In the genomic region with DNA sequence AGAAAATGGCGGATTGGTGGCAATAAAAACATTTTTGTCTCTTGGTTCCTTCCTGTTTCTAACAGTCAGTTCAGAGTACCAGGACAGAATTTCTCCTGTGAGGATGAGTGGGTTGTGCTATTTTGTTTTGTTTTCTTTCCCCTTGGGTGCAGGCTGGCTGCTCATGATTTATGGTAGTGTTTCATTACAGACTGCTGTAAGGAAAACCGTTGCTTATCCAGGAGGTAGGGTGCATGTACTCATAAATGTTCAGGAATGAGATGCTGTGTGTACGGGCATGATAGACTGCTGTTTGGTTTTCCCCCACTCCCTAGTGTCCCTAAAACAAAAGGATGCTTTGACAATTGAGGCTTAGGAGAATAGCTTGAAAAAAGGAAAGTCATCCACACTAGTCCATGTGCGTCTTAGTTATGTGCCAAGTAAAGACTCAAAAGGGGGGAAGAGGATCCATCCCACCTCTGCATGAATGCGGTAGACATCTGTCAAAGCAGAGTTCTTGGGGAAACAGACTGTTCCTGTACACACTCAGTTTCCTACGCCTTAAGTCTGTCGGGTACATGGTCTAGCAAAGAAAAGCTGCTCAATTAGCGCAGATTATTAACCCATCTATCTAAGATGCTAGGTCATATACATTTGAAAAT, we compare ENCODE assay signal across 26 mouse cellular contexts.
DNase-seq lines count a peak whose midpoint lies in the region.
"Had no signal": no experiment of that assay in that cellular context is flagged by ENCODE, and none has a peak within 500 bp of the region (broad histone marks: within the 10 kb centered on the region; RNA-seq: fewer than 3 reads in every experiment).

No protein-coding gene starts in this region.

- H3K4me1 ChIP-seq in heart, embryonic 10.5 days, result no peaks in the 10 kb centered on the region
- H3K4me1 ChIP-seq: heart, embryonic 13.5 days; limb, embryonic 13.5 days had no signal

- H3K9me3 ChIP-seq in heart, embryonic 10.5 days, result no peaks in the 10 kb centered on the region
- H3K9me3 ChIP-seq: heart, embryonic 13.5 days; limb, embryonic 13.5 days; lung, embryonic 15.5 days; neural tube, embryonic 12.5 days had no signal

- H3K36me3 ChIP-seq in heart, embryonic 10.5 days, result no peaks in the 10 kb centered on the region
- H3K36me3 ChIP-seq: heart, embryonic 13.5 days; limb, embryonic 13.5 days; lung, embryonic 15.5 days; neural tube, embryonic 12.5 days had no signal

- WGBS in heart, embryonic 10.5 days, result 84% methylated on average over 8 of the region's 8 CpGs

- H3K27ac ChIP-seq in heart, embryonic 10.5 days, result no peak overlapping the region
- H3K27ac ChIP-seq: gastrocnemius, adult 2 months; heart, adult 2 months; heart, embryonic 13.5 days; hindbrain, embryonic 14.5 days; limb, embryonic 13.5 days; lung, embryonic 15.5 days; neural tube, embryonic 12.5 days had no signal

- DNase-seq in heart, adult 11 months, result peak; percentile 24
- no peak for DNase-seq in heart, embryonic 10.5 days (ENCODE audit: low spot score)
- DNase-seq in layer of hippocampus, adult 11-12 months (ENCODE audit: low spot score), result peak; percentile 15
- no peak for DNase-seq in layer of hippocampus, postnatal 25 days (ENCODE audit: extremely low spot score in 1 of 2, low spot score in 1 of 2)
- DNase-seq in right cerebral cortex, adult 2 months (ENCODE audit: low spot score in 2 of 2), result peak; percentile 2 to 3
- DNase-seq in right cerebral cortex, postnatal 36 days (ENCODE audit: low spot score in 2 of 2), result no peak
- peak; percentile 7 to 14 for DNase-seq in layer of hippocampus, postnatal 36 days
- no peak for DNase-seq in thymus, postnatal 36 days
- DNase-seq: adrenal gland, postnatal 10 days; cerebellum, adult 18-20 months; cerebellum, postnatal 10 days; gastrocnemius, adult 2 months; gastrocnemius, postnatal 36 days; heart, adult 2 months; heart, postnatal 10 days; kidney, adult 11 months; kidney, postnatal 36 days; thymus, postnatal 14 days had no signal

- no peaks in the 10 kb centered on the region for H3K27me3 ChIP-seq in heart, embryonic 10.5 days (ENCODE audit: insufficient read depth, poor library complexity, severe bottlenecking)
- H3K27me3 ChIP-seq: CH12.LX; heart, embryonic 13.5 days; limb, embryonic 13.5 days; lung, embryonic 15.5 days; neural tube, embryonic 12.5 days had no signal

- no peak overlapping the region for H3K4me3 ChIP-seq in heart, embryonic 10.5 days
- H3K4me3 ChIP-seq: erythroblast, embryonic 14.5 days; gastrocnemius, adult 2 months; heart, adult 2 months; heart, embryonic 13.5 days; limb, embryonic 13.5 days; lung, embryonic 15.5 days; myocyte; neural tube, embryonic 12.5 days had no signal

Comparison
In these comparisons a context has a peak if more than half of its experiments do, and no peak if none do; other contexts are left out.
1. DNase-seq: peak in heart, adult 11 months (single experiment), layer of hippocampus, adult 11-12 months (single experiment), right cerebral cortex, adult 2 months (2 of 2) and layer of hippocampus, postnatal 36 days (2 of 2); none in heart, embryonic 10.5 days (single experiment), layer of hippocampus, postnatal 25 days (0 of 2), right cerebral cortex, postnatal 36 days (0 of 2) and thymus, postnatal 36 days (0 of 2).